In genomic region chr11:25589509-25589908, GRCm38 (mm10) we compare ENCODE assay signal across 16 mouse cellular contexts.
DNase-seq lines count a peak whose midpoint lies in the region; ATAC-seq and TF ChIP-seq lines count a peak whose summit lies in the region.
"Had no signal": no experiment of that assay in that cellular context is flagged by ENCODE, and none has a peak within 500 bp of the region (broad histone marks: within the 10 kb centered on the region; RNA-seq: fewer than 3 reads in every experiment).

No protein-coding gene starts in this region.

- no peak overlapping the region for H3K9ac ChIP-seq in intestine, postnatal 0 days (ENCODE audit: low read depth, low read length)
- no peak overlapping the region for H3K9ac ChIP-seq in intestine, embryonic 15.5 days
- H3K9ac ChIP-seq in midbrain, postnatal 0 days (replicated peaks; ENCODE audit: low read length, poor library complexity, severe bottlenecking): no peak overlapping the region
- no peak overlapping the region for H3K9ac ChIP-seq in midbrain, embryonic 16.5 days (ENCODE audit: low read depth, low read length)
- H3K9ac ChIP-seq: heart, embryonic 15.5 days; hindbrain, embryonic 13.5 days had no signal

- H3K27ac ChIP-seq in intestine, postnatal 0 days (ENCODE audit: low read depth, low read length): no peak overlapping the region
- no peak overlapping the region for H3K27ac ChIP-seq in intestine, embryonic 15.5 days
- no peak overlapping the region for H3K27ac ChIP-seq in midbrain, postnatal 0 days (ENCODE audit: low read depth, low read length)
- no peak overlapping the region for H3K27ac ChIP-seq in midbrain, embryonic 16.5 days (ENCODE audit: low read length)
- H3K27ac ChIP-seq: embryonic facial prominence, embryonic 10.5 days; heart, embryonic 10.5 days; heart, embryonic 15.5 days; hindbrain, embryonic 13.5 days had no signal

- no peak for ATAC-seq in intestine, postnatal 0 days
- no peak for ATAC-seq in intestine, embryonic 15.5 days
- no peak for ATAC-seq in midbrain, postnatal 0 days (ENCODE audit: low FRiP score)
- no peak for ATAC-seq in midbrain, embryonic 16.5 days
- ATAC-seq: activated CD4-positive, CD25-positive, alpha-beta regulatory T cell, adult 4 months; forebrain, embryonic 14.5 days; Patski had no signal

- TF ChIP-seq CTCF in intestine, postnatal 0 days (IDR thresholded peaks at IDR 0.05; ENCODE audit: low read depth): peak; percentile 27
- TF ChIP-seq CTCF in midbrain, postnatal 0 days (IDR thresholded peaks at IDR 0.05): 0 out of 2 replicates have a peak, but pooled peaks have one; percentile 25
- TF ChIP-seq CTCF in brain, embryonic 14.5 days (IDR thresholded peaks at IDR 0.05; ENCODE audit: borderline replicate concordance, extremely low read depth, insufficient read depth, insufficient read length): peak; percentile 4; the same call in 1 of the 2 replicates

- no peaks in the 10 kb centered on the region for H3K36me3 ChIP-seq in intestine, postnatal 0 days (ENCODE audit: control insufficient read depth, insufficient read depth)
- H3K36me3 ChIP-seq in intestine, embryonic 15.5 days: no peaks in the 10 kb centered on the region
- no peaks in the 10 kb centered on the region for H3K36me3 ChIP-seq in midbrain, postnatal 0 days (ENCODE audit: insufficient read depth, low read length)
- no peaks in the 10 kb centered on the region for H3K36me3 ChIP-seq in midbrain, embryonic 16.5 days (ENCODE audit: control insufficient read depth, insufficient read depth, low read length)
- H3K36me3 ChIP-seq: embryonic facial prominence, embryonic 10.5 days; heart, embryonic 10.5 days; heart, embryonic 15.5 days; hindbrain, embryonic 13.5 days had no signal

- 59% methylated on average over 1 of the region's 1 CpGs for WGBS in intestine, postnatal 0 days
- WGBS in intestine, embryonic 15.5 days: 68% methylated on average over 1 of the region's 1 CpGs
- WGBS in midbrain, postnatal 0 days: 74% methylated on average over 1 of the region's 1 CpGs
- 76% methylated on average over 1 of the region's 1 CpGs for WGBS in midbrain, embryonic 16.5 days

- H3K4me3 ChIP-seq in intestine, postnatal 0 days (ENCODE audit: low read depth, low read length): no peak overlapping the region
- no peak overlapping the region for H3K4me3 ChIP-seq in intestine, embryonic 15.5 days (replicated peaks)
- no peak overlapping the region for H3K4me3 ChIP-seq in midbrain, postnatal 0 days (ENCODE audit: low read depth, low read length)
- no peak overlapping the region for H3K4me3 ChIP-seq in midbrain, embryonic 16.5 days (ENCODE audit: low read depth, low read length)
- H3K4me3 ChIP-seq: embryonic facial prominence, embryonic 10.5 days; heart, embryonic 10.5 days; heart, embryonic 15.5 days; hindbrain, embryonic 13.5 days had no signal

- intact Hi-C loops in gastrocnemius, postnatal 36 days (cut with DNase I): no loop called here

- no peaks in the 10 kb centered on the region for H3K4me1 ChIP-seq in intestine, postnatal 0 days (replicated peaks; ENCODE audit: control insufficient read depth, insufficient read depth, low read length)
- H3K4me1 ChIP-seq in intestine, embryonic 15.5 days (replicated peaks): 0 out of 2 replicates have a peak, but pooled peaks cover 3% of the 10 kb centered on the region
- no peaks in the 10 kb centered on the region for H3K4me1 ChIP-seq in midbrain, postnatal 0 days (ENCODE audit: insufficient read depth, low read length)
- 0 out of 2 replicates have a peak, but pooled peaks cover 3% of the 10 kb centered on the region for H3K4me1 ChIP-seq in midbrain, embryonic 16.5 days (ENCODE audit: control insufficient read depth, insufficient read depth, low read length)

- TF ChIP-seq POLR2A in brain, embryonic 14.5 days (IDR thresholded peaks at IDR 0.05; ENCODE audit: borderline replicate concordance, extremely low read depth, insufficient read depth, insufficient read length, poor library complexity, severe bottlenecking): no peak

- no peak for DNase-seq in midbrain, postnatal 0 days (ENCODE audit: low spot score)
- no peak for DNase-seq in brain, embryonic 14.5 days (ENCODE audit: low read depth)
- no peak for DNase-seq in gastrocnemius, postnatal 36 days
- DNase-seq: adrenal gland, postnatal 14 days; cerebellum, adult 2 months; heart, adult 18-20 months had no signal

- H3K27me3 ChIP-seq in intestine, postnatal 0 days (replicated peaks; ENCODE audit: control insufficient read depth, insufficient read depth, low read length): no peaks in the 10 kb centered on the region
- H3K27me3 ChIP-seq in intestine, embryonic 15.5 days (replicated peaks): no peaks in the 10 kb centered on the region
- H3K27me3 ChIP-seq in midbrain, postnatal 0 days (ENCODE audit: insufficient read depth, low read length): no peaks in the 10 kb centered on the region
- H3K27me3 ChIP-seq in midbrain, embryonic 16.5 days (ENCODE audit: control insufficient read depth, insufficient read depth, low read depth, low read length): no peaks in the 10 kb centered on the region
- H3K27me3 ChIP-seq: heart, embryonic 15.5 days; hindbrain, embryonic 13.5 days; Patski had no signal

- no peak overlapping the region for H3K4me2 ChIP-seq in intestine, postnatal 0 days (replicated peaks; ENCODE audit: low read depth)
- H3K4me2 ChIP-seq in intestine, embryonic 15.5 days (replicated peaks): no peak overlapping the region
- no peak overlapping the region for H3K4me2 ChIP-seq in midbrain, postnatal 0 days (ENCODE audit: low read depth, low read length, poor library complexity, severe bottlenecking)
- no peak overlapping the region for H3K4me2 ChIP-seq in midbrain, embryonic 16.5 days (ENCODE audit: low read length)
- H3K4me2 ChIP-seq: heart, embryonic 15.5 days; hindbrain, embryonic 13.5 days had no signal

- no peaks in the 10 kb centered on the region for H3K9me3 ChIP-seq in intestine, postnatal 0 days (ENCODE audit: control insufficient read depth)
- H3K9me3 ChIP-seq in intestine, embryonic 15.5 days: no peaks in the 10 kb centered on the region
- no peaks in the 10 kb centered on the region for H3K9me3 ChIP-seq in midbrain, postnatal 0 days (ENCODE audit: low read length)
- H3K9me3 ChIP-seq in midbrain, embryonic 16.5 days (replicated peaks; ENCODE audit: control insufficient read depth, low read length, poor library complexity, severe bottlenecking): no peaks in the 10 kb centered on the region
- H3K9me3 ChIP-seq: embryonic facial prominence, embryonic 10.5 days; heart, embryonic 10.5 days; heart, embryonic 15.5 days; hindbrain, embryonic 13.5 days had no signal
